Mouse (Mus musculus) embryonic facial prominence, embryonic 14.5 days (tissue): Measurements from ENCODE around the gene Wnk2. TPM values are rescaled to one million over a fixed set of nuclear protein-coding genes. Genes with fewer than 3 reads are reported as not detected.
A peak's percentile ranks its signal among the peaks of the same experiment; 100 is the strongest.

ENCODE experiments used
- ATAC-seq: fragments of 200-750 bp; cut with Nextera tagmentation; 2 replicates; pipeline ENCODE4 v1.8.0; 2017; ENCODE audit warnings: low read depth, moderate number of reproducible peaks, moderate TSS enrichment
- DNase-seq: peaks from one replicate; pipeline ENCODE4 v3.0.0-alpha.2; 2015; ENCODE audit warnings: low spot score
- H3K27ac ChIP-seq: fragments of 300-500 bp; sonication (generic); replicated peaks from 2 replicates; pipeline ENCODE4 v1.5.1; 2014; ENCODE audit warnings: low read depth, mild to moderate bottlenecking, low read length, moderate library complexity
- H3K27me3 ChIP-seq: fragments of 300-500 bp; sonication (generic); replicated peaks from 2 replicates; pipeline ENCODE4 v1.6.1; 2014; ENCODE audit warnings: low read length; ENCODE audit not compliant: control insufficient read depth, insufficient read depth
- H3K36me3 ChIP-seq: fragments of 300-500 bp; sonication (generic); 2 replicates; pipeline ENCODE4 v1.6.1; 2014; ENCODE audit warnings: low read length, mixed read lengths; ENCODE audit not compliant: control insufficient read depth, insufficient read depth
- H3K4me1 ChIP-seq: fragments of 300-500 bp; sonication (generic); 2 replicates; pipeline ENCODE4 v1.6.1; 2014; ENCODE audit warnings: antibody characterized with exemption, low read length; ENCODE audit not compliant: control insufficient read depth, insufficient read depth
- H3K4me2 ChIP-seq: fragments of 300-500 bp; sonication (generic); 2 replicates; pipeline ENCODE4 v1.6.1; 2014; ENCODE audit warnings: low read depth, mild to moderate bottlenecking, low read length, moderate library complexity, mixed read lengths
- H3K4me3 ChIP-seq: fragments of 300-500 bp; sonication (generic); 2 replicates; pipeline ENCODE4 v1.5.1; 2014; ENCODE audit warnings: low read depth, mild to moderate bottlenecking, low read length
- H3K9ac ChIP-seq: fragments of 300-500 bp; sonication (generic); 2 replicates; pipeline ENCODE4 v1.6.1; 2014; ENCODE audit warnings: low read depth, mild to moderate bottlenecking, low read length, moderate library complexity, mixed read lengths
- H3K9me3 ChIP-seq: fragments of 300-500 bp; sonication (generic); 2 replicates; pipeline ENCODE4 v1.6.1; 2016; ENCODE audit warnings: low read length; ENCODE audit not compliant: control insufficient read depth
- WGBS: fragments of 180-500 bp; shearing (Covaris S2); extraction: QIAGEN DNeasy Blood & Tissue Kit; methylation state at CpG from one replicate; pipeline ENCODE4 v1.1.7; 2014; 5-methylcytosine and 5-hydroxymethylcytosine counted together
- polyA plus RNA-seq: library from polyadenylated mRNA; unstranded; fragments of >200 nt; fragmentation: Nextera tagmentation; extraction: Ambion mirVana; gene quantifications from 2 replicates; pipeline ENCODE4 v1.2.1, GENCODE M21; 2014

The Wnk2 gene
- polyA plus RNA-seq, 1 experiment from 2014 or later, result 3.1 TPM

DNA sequence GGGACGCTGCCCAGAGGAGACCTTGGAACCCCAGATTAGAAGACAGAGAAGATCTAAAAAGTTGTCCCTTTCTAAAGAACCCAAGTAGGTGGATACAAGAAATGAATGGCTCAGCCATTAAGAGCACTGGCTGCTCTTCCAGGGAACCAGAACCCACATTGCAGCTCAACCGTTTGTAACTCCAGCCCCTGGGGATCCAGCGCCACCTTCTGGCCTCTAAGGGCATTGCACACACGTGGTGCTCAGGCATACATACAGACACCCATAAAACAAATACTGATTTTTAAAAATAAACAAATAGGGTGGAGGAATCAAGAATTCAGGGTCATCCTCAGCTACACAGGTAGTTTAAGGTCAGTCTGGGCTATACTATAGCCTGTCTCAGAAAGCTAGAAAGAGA, 8.8 kb upstream of the Wnk2 start:
- Histone ChIP-seq H3K27me3 (no peaks in the 10 kb centered on the region), H3K4me3 (no peak overlapping the region), H3K4me2 (no peak overlapping the region), H3K4me1 (no peaks in the 10 kb centered on the region), H3K36me3 (no peaks in the 10 kb centered on the region), H3K9me3 (0 out of 2 replicates have a peak, but pooled peaks cover 3% of the 10 kb centered on the region), H3K9ac (no peak overlapping the region), H3K27ac (no peak overlapping the region)
- ATAC-seq (no peak), DNase-seq (no peak)
- 70% methylated on average over 4 of the region's 4 CpGs for WGBS

DNA sequence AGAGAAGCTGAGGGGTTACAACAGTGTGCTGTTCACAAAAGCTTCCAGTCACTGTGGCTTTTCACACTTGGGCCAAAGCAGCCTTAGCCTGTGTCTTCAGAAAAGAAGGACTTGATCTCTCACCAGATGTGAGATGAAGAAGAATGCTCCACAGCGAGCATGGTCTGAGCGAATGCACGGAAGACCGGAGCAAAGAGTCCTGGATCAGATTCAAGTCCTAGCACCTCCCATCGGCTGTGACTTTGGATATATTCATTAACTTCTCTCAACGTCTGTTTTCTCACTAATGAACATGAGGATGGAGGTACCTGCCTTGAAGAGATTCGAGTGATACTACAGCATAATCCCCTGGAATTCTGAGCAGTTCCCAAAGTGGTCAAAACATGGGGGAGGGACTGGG, 6.8 kb upstream of the Wnk2 start:
- no peaks in the 10 kb centered on the region for H3K4me1 ChIP-seq
- H3K9me3 ChIP-seq, result 0 out of 2 replicates have a peak, but pooled peaks cover 3% of the 10 kb centered on the region
- H3K4me3 ChIP-seq, result no peak overlapping the region
- H3K4me2 ChIP-seq, result no peak overlapping the region
- ATAC-seq (no peak), DNase-seq (no peak)
- H3K36me3 ChIP-seq, result no peaks in the 10 kb centered on the region
- no peak overlapping the region for H3K9ac ChIP-seq
- H3K27me3 ChIP-seq, result no peaks in the 10 kb centered on the region; the same call in 1 of the 2 replicates
- H3K27ac ChIP-seq, result no peak overlapping the region
- 47% methylated on average over 7 of the region's 7 CpGs for WGBS

DNA sequence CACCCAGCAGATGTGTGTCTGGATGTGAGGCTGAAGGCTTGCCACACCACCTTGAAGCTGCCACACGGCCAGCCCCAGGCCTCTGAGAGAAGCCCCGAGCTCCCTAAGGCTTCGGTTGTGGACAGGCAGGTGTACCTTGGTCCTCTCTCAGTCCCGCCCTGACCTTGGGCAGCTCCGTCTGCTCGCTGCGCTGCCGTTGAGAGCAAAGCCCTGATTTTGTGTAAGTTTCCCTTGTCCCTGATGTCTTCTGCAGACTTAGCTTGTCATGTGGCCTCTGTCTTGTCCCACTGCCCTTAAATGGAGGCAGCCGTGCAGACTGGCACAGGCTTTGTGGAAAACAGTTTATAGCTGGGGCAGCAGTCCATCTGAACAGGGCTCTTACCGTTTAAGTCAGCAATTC, 6.2 kb upstream of the Wnk2 start:
- no peak overlapping the region for H3K27ac ChIP-seq
- no peak overlapping the region for H3K4me2 ChIP-seq
- WGBS, result 70% methylated on average over 10 of the region's 10 CpGs
- no peak overlapping the region for H3K9ac ChIP-seq
- H3K4me3 ChIP-seq, result no peak overlapping the region
- no peaks in the 10 kb centered on the region for H3K36me3 ChIP-seq
- peaks cover 1% of the 10 kb centered on the region; the same call in 1 of the 2 replicates for H3K27me3 ChIP-seq
- H3K9me3 ChIP-seq, result 0 out of 2 replicates have a peak, but pooled peaks cover 3% of the 10 kb centered on the region
- DNase-seq (no peak), ATAC-seq (no peak)
- H3K4me1 ChIP-seq, result no peaks in the 10 kb centered on the region

DNA sequence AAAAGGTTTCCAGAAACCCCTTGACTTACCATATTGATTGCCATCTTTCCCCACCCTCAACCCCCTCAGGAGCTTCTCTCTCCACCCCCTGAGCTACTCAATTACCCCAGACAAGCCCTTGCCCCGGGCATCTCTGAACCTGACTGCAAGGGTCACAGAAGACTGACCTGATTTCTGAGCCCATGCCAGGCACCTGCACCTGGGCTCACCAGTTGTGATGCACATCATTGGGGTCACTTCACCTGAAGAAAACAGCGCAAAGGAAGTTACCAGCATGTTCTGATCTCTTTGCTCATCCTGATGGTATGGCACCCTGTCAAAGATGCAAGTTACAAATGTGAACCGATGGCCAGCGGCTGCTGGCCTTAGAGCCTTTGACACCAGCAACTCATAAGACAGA, 873 bp upstream of the Wnk2 start:
- Histone ChIP-seq H3K9me3 (no peaks in the 10 kb centered on the region), H3K4me2 (no peak overlapping the region), H3K9ac (no peak overlapping the region), H3K4me3 (no peak overlapping the region), H3K36me3 (no peaks in the 10 kb centered on the region), H3K27ac (no peak overlapping the region), H3K4me1 (peaks cover 6% of the 10 kb centered on the region; the same call in 1 of the 2 replicates), H3K27me3 (peaks cover 26% of the 10 kb centered on the region)
- DNase-seq, result no peak
- 82% methylated on average over 4 of the region's 4 CpGs for WGBS
- ATAC-seq, result no peak

DNA sequence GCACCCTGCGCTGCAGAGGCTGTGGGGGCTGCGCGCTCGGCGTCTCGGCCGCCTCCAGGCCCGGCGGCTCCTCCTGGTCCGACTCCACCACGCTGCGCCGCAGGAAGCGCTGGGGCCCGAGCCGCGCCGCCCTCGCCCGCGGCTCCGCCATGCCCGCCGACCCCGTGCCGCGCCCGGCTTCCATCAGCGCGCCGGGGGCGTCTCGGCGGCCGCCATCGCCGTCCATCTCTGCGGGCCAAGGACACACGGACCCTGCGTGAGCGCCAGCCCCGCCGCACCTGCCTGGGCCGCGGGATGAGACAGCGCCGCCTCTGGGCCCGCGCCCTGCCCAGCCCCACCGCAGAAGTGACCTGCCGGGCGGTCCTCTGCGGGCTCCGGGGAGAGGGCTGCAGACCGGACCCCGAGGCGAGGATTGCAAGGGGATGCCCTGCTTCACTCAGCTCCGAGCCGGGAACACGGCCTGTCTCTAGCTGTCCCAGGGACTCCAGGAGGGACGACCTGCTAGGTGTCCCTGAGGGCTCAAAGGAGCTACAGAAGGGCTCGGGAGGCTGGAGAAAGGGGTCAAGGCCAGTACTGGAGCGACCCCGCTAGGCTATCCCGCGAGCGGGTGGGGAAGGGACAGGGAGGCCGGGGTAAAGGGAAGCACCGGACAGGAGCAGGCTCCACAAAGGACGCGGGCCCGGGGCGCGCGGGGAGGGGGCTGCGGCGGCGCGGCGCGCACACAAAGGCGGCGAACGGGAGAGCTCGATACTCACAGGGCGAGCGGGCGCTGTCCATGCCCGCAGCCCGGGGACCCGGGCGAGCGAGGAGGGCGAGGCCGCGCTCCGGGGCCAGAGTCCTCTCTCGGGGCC, 582 bp downstream of the Wnk2 start:
- Histone ChIP-seq H3K9me3 (no peaks in the 10 kb centered on the region), H3K9ac (peak overlapping the region; percentile 72), H3K4me2 (peak overlapping the region; percentile 92), H3K4me1 (peaks cover 6% of the 10 kb centered on the region; the same call in 1 of the 2 replicates), H3K4me3 (peak overlapping the region; percentile 64), H3K27ac (no peak overlapping the region), H3K27me3 (peaks cover 26% of the 10 kb centered on the region), H3K36me3 (no peaks in the 10 kb centered on the region)
- 0% methylated on average over 15 of the region's 98 CpGs for WGBS
- DNase-seq (peak; percentile 41), ATAC-seq (peak; percentile 70)

DNA sequence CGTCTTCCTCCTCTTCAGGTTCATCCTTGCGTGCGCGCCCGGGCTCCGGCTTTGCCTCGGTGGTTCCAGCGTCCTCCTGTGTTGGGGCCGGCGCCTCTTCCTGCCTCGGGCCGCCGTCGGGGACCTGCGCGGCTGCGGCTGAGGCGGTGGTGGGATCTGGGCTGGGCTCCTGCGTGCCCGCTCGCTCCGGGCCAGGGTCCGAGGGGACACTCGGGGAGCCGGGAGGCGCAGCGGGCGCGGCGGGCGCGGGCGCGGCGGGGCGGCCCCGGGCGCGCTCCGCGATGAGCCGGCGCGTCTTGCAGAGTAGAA, 1.2 kb downstream of the Wnk2 start:
- H3K4me2 ChIP-seq, result peak overlapping the region; percentile 92
- no peak overlapping the region for H3K27ac ChIP-seq
- peak overlapping the region; percentile 64 for H3K4me3 ChIP-seq
- no peak for DNase-seq
- H3K9me3 ChIP-seq, result no peaks in the 10 kb centered on the region
- WGBS, result under 1% methylated on average over 36 of the region's 44 CpGs
- no peaks in the 10 kb centered on the region for H3K36me3 ChIP-seq
- ATAC-seq, result peak; percentile 9; the same call in 1 of the 2 replicates
- peak overlapping the region; percentile 72 for H3K9ac ChIP-seq
- peaks cover 6% of the 10 kb centered on the region; the same call in 1 of the 2 replicates for H3K4me1 ChIP-seq
- H3K27me3 ChIP-seq, result peaks cover 26% of the 10 kb centered on the region

DNA sequence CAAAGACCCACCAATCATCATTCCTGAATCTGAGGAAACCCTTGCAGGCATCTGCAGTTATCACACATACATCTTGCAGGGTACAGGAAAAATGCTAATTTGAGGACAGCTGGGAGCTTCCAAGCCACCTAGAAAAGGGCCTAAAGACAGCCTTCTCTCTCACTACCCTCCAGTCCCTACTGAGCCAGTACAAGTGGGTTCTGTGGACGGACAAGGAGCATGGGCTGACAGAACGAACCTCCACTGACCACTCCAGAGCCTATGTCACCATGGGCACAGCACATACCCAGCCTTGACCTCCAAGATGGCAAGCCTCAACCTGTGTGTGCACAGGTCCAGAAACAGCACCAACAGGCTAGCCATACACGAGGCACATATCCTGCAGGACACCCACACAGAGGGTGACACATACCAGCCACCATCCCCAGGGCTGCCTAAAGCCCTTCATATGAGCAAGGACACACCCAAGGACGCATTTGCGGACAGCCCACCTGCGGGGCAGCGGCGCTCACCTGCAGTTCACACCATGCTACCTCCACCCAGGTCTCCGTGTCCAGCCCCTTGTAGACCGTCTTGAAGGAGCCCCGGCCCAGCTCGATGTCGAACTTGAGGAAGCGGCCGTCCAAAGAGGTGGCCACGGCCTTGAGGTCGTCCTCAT, 1.6 kb downstream of the Wnk2 start:
- no peak overlapping the region for H3K27ac ChIP-seq
- no peaks in the 10 kb centered on the region for H3K36me3 ChIP-seq
- H3K9ac ChIP-seq, result peak overlapping the region; percentile 72
- H3K9me3 ChIP-seq, result no peaks in the 10 kb centered on the region
- H3K27me3 ChIP-seq, result peaks cover 26% of the 10 kb centered on the region
- peaks cover 6% of the 10 kb centered on the region; the same call in 1 of the 2 replicates for H3K4me1 ChIP-seq
- 26% methylated on average over 15 of the region's 17 CpGs for WGBS
- H3K4me3 ChIP-seq, result peak overlapping the region; percentile 64
- peak overlapping the region; percentile 92 for H3K4me2 ChIP-seq
- DNase-seq (no peak), ATAC-seq (no peak)

DNA sequence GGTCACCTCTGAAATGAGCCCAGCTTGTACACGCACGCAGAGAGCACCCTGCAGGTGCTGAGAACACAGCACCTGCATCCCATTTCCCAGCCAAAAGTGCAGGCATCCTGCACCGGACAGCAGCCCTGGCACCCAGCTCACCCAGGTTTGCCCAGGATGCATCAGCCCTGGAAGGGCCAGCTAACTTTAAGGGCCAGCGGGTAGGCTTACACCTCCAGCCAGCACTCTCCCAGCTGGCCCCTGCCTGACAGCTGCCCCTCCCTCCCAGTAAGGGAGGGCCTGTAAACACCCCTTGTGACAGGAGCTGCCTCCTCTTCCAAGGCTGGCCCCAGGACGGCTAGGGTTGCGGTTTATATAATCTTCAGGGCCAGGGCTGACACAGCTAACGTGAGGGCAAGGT, 2.4 kb downstream of the Wnk2 start:
- Histone ChIP-seq H3K27me3 (peaks cover 26% of the 10 kb centered on the region), H3K4me3 (no peak overlapping the region), H3K9ac (no peak overlapping the region), H3K4me2 (no peak overlapping the region; the same call in 1 of the 2 replicates), H3K4me1 (peaks cover 6% of the 10 kb centered on the region; the same call in 1 of the 2 replicates), H3K36me3 (no peaks in the 10 kb centered on the region), H3K9me3 (no peaks in the 10 kb centered on the region), H3K27ac (no peak overlapping the region)
- ATAC-seq, result no peak
- 40% methylated on average over 7 of the region's 7 CpGs for WGBS
- DNase-seq, result no peak
